8 mouse cellular contexts compared by ENCODE assay signal in genomic region chr14:120912090-120912710, GRCm38 (mm10). TPM values are rescaled to one million over a fixed set of nuclear protein-coding genes. Genes with fewer than 3 reads are reported as not detected.
DNase-seq lines count a peak whose midpoint lies in the region; ATAC-seq and TF ChIP-seq lines count a peak whose summit lies in the region.

No protein-coding gene starts in this region.

- WGBS in liver, adult 2 months, result 28% methylated on average over 11 of the region's 11 CpGs
- WGBS in embryonic facial prominence, embryonic 10.5 days, result 12% methylated on average over 11 of the region's 11 CpGs
- 11% methylated on average over 11 of the region's 11 CpGs for WGBS in intestine, embryonic 15.5 days
- WGBS in neural tube, embryonic 14.5 days, result 6% methylated on average over 11 of the region's 11 CpGs

- TF ChIP-seq POLR2A in liver, adult 2 months (IDR thresholded peaks at IDR 0.05; ENCODE audit: extremely low read depth, insufficient read depth, low read length), result no peak

- no peak for ATAC-seq in intestine, embryonic 15.5 days
- ATAC-seq in neural tube, embryonic 14.5 days (ENCODE audit: low read depth), result no peak

- H3K9ac ChIP-seq in liver, adult 2 months (ENCODE audit: low read depth, low read length), result no peak overlapping the region
- H3K9ac ChIP-seq in intestine, embryonic 15.5 days, result peak overlapping the region; percentile 84
- peak overlapping the region; percentile 88 for H3K9ac ChIP-seq in neural tube, embryonic 14.5 days (replicated peaks; ENCODE audit: low read depth, low read length)

- no peak for TF ChIP-seq CTCF in liver, adult 2 months (IDR thresholded peaks at IDR 0.05; ENCODE audit: low read depth, low read length)

- H3K9me3 ChIP-seq in embryonic facial prominence, embryonic 10.5 days, result no peaks in the 10 kb centered on the region
- no peaks in the 10 kb centered on the region for H3K9me3 ChIP-seq in intestine, embryonic 15.5 days
- no peaks in the 10 kb centered on the region for H3K9me3 ChIP-seq in neural tube, embryonic 14.5 days (ENCODE audit: control insufficient read depth, low read length)

- H3K4me3 ChIP-seq in liver, adult 2 months (ENCODE audit: insufficient read depth, low read depth, low read length), result peak overlapping the region; percentile 98; the same call in 1 of the 2 replicates
- H3K4me3 ChIP-seq in embryonic facial prominence, embryonic 10.5 days, result peak overlapping the region; percentile 88
- H3K4me3 ChIP-seq in intestine, embryonic 15.5 days (replicated peaks), result peak overlapping the region; percentile 93
- H3K4me3 ChIP-seq in neural tube, embryonic 14.5 days (ENCODE audit: low read depth, low read length), result peak overlapping the region; percentile 74

- no peaks in the 10 kb centered on the region for H3K27me3 ChIP-seq in liver, adult 2 months (ENCODE audit: control insufficient read depth, insufficient read depth, low read length)
- H3K27me3 ChIP-seq in embryonic facial prominence, embryonic 10.5 days (replicated peaks; ENCODE audit: low read depth, poor library complexity, severe bottlenecking), result no peaks in the 10 kb centered on the region
- H3K27me3 ChIP-seq in intestine, embryonic 15.5 days (replicated peaks), result no peaks in the 10 kb centered on the region
- no peaks in the 10 kb centered on the region for H3K27me3 ChIP-seq in neural tube, embryonic 14.5 days (ENCODE audit: control insufficient read depth, insufficient read depth, low read length)

- no peak overlapping the region for H3K27ac ChIP-seq in liver, adult 2 months (replicated peaks; ENCODE audit: insufficient read depth, low read depth, low read length)
- peak overlapping the region; percentile 92; the same call in 1 of the 2 replicates for H3K27ac ChIP-seq in embryonic facial prominence, embryonic 10.5 days (replicated peaks)
- no peak overlapping the region for H3K27ac ChIP-seq in intestine, embryonic 15.5 days
- H3K27ac ChIP-seq in neural tube, embryonic 14.5 days (ENCODE audit: low read depth, low read length), result no peak overlapping the region

- peaks cover 10% of the 10 kb centered on the region; the same call in 1 of the 2 replicates for H3K79me2 ChIP-seq in liver, adult 2 months (ENCODE audit: control insufficient read depth, insufficient read depth, low read length)

- peaks cover 17% of the 10 kb centered on the region for H3K4me1 ChIP-seq in liver, adult 2 months (ENCODE audit: control insufficient read depth, insufficient read depth, low read length)
- H3K4me1 ChIP-seq in embryonic facial prominence, embryonic 10.5 days, result peaks cover 19% of the 10 kb centered on the region
- peaks cover 6% of the 10 kb centered on the region for H3K4me1 ChIP-seq in intestine, embryonic 15.5 days (replicated peaks)
- H3K4me1 ChIP-seq in neural tube, embryonic 14.5 days (ENCODE audit: control insufficient read depth, insufficient read depth, low read length), result peaks cover 8% of the 10 kb centered on the region; the same call in 1 of the 2 replicates

- peak; percentile 3 for DNase-seq in liver, adult 2 months (ENCODE audit: extremely low read depth, low read depth, low spot score)
- no peak for DNase-seq in liver
- no peak for DNase-seq in embryonic facial prominence, embryonic 10.5 days (ENCODE audit: low spot score)
- no peak for DNase-seq in urinary bladder, postnatal 4 days (ENCODE audit: low spot score in 2 of 2)
- no peak for DNase-seq in testis, postnatal 14 days (ENCODE audit: low spot score)
- no peak for DNase-seq in urinary bladder, postnatal 10 days (ENCODE audit: low spot score)

- H3K36me3 ChIP-seq in liver, adult 2 months (ENCODE audit: control insufficient read depth, insufficient read depth, low read length), result no peaks in the 10 kb centered on the region
- peaks cover 20% of the 10 kb centered on the region for H3K36me3 ChIP-seq in embryonic facial prominence, embryonic 10.5 days (replicated peaks)
- no peaks in the 10 kb centered on the region for H3K36me3 ChIP-seq in intestine, embryonic 15.5 days
- no peaks in the 10 kb centered on the region for H3K36me3 ChIP-seq in neural tube, embryonic 14.5 days (ENCODE audit: control insufficient read depth, insufficient read depth, low read length)

- H3K4me2 ChIP-seq in intestine, embryonic 15.5 days (replicated peaks), result peak overlapping the region; percentile 64
- peak overlapping the region; percentile 51 for H3K4me2 ChIP-seq in neural tube, embryonic 14.5 days (ENCODE audit: low read depth, low read length)

RNA-seq across cellular contexts. Expression of gene Ipo5, which starts 1.2 kb away (rescaled TPM):
- 32.4 TPM in 2 replicates for total RNA-seq in liver, adult 2 months (2014; rRNA removed)
- 8.1 and 8.6 TPM in 2 replicates for polyA plus RNA-seq in liver, adult 2 months (2012; rRNA removed)
- polyA plus RNA-seq in embryonic facial prominence, embryonic 10.5 days (2016; fragmentation: Nextera tagmentation; extraction: Ambion mirVana), result 129 and 138 TPM in 2 replicates
- polyA plus RNA-seq in intestine, embryonic 15.5 days (2015; fragmentation: Nextera tagmentation; extraction: Ambion mirVana), result 78.9 and 86.1 TPM in 2 replicates
- 62.3 and 76.8 TPM in 2 replicates for polyA plus RNA-seq in neural tube, embryonic 14.5 days (2014; fragmentation: Nextera tagmentation; extraction: Ambion mirVana)
